Mouse (Mus musculus) spleen, postnatal 36 days (tissue): Measurements from ENCODE around the gene Prom1.

Source experiments
- DNase-seq, 2 experiments: peaks; one replicate each; pipeline ENCODE4 v3.0.0; 2022; ENCODE audit warnings: low spot score in 2 of 2, mixed read lengths in 1 of 2

The Prom1 gene

GRCm38 (mm10) chr5:44081108-44081507 is 20.7 kb downstream of the Prom1 start:
- no peak for DNase-seq

- no peak for DNase-seq
These were observed 21.4 kb downstream of the Prom1 start for GRCm38 (mm10) chr5:44080276-44081054.

- DNase-seq, result no peak
These were observed 26.4 kb downstream of the Prom1 start for GRCm38 (mm10) chr5:44075432-44075831.

GRCm38 (mm10) chr5:44073634-44074033 is 28.2 kb downstream of the Prom1 start:
- no peak for DNase-seq

GRCm38 (mm10) chr5:44070529-44071133 is 31.2 kb downstream of the Prom1 start:
- no peak for DNase-seq

GRCm38 (mm10) chr5:44058258-44058657 is 43.6 kb downstream of the Prom1 start:
- DNase-seq, result no peak

- DNase-seq, result no peak
These were observed 51.6 kb downstream of the Prom1 start for GRCm38 (mm10) chr5:44050213-44050612.

GRCm38 (mm10) chr5:44049395-44049976 is 52.3 kb downstream of the Prom1 start:
- no peak for DNase-seq

GRCm38 (mm10) chr5:44048568-44049363 is 53.1 kb downstream of the Prom1 start:
- DNase-seq, result peak in 1 of 2 experiments; percentile 6

GRCm38 (mm10) chr5:44041725-44042124 is 60.1 kb downstream of the Prom1 start:
- DNase-seq, result no peak

GRCm38 (mm10) chr5:44041056-44041455 is 60.8 kb downstream of the Prom1 start:
- DNase-seq, result no peak

GRCm38 (mm10) chr5:43998295-43998989 is 103.4 kb downstream of the Prom1 start:
- DNase-seq, result no peak

GRCm38 (mm10) chr5:43997626-43998025 is 104.2 kb downstream of the Prom1 start:
- no peak for DNase-seq

GRCm38 (mm10) chr5:43996162-43996561 is 105.7 kb downstream of the Prom1 start:
- peak; percentile 12 to 16 for DNase-seq

GRCm38 (mm10) chr5:43994981-43995380 is 106.9 kb downstream of the Prom1 start:
- peak; percentile 41 to 52 for DNase-seq

- peak; percentile 64 to 71 for DNase-seq
These were observed 111.5 kb downstream of the Prom1 start for GRCm38 (mm10) chr5:43990316-43990715.

GRCm38 (mm10) chr5:43989017-43989416 is 112.8 kb downstream of the Prom1 start:
- peak; percentile 7 to 10 for DNase-seq

- no peak for DNase-seq
These were observed 115.6 kb downstream of the Prom1 start for GRCm38 (mm10) chr5:43986212-43986611.

- DNase-seq, result no peak
These were observed 118.9 kb downstream of the Prom1 start for GRCm38 (mm10) chr5:43982896-43983295.

GRCm38 (mm10) chr5:43981620-43982019 is 120.2 kb downstream of the Prom1 start, which contains the start of gene Fgfbp1:
Fgfbp1 (minus strand) TSS chr5:43981779.
- DNase-seq, result no peak

GRCm38 (mm10) chr5:43980397-43980796 is 121.4 kb downstream of the Prom1 start:
- no peak for DNase-seq
